Mouse (Mus musculus) midbrain, embryonic 13.5 days (tissue): ENCODE results near the gene Rbm47. TPM values are rescaled to one million over a fixed set of nuclear protein-coding genes. Genes with fewer than 3 reads are reported as not detected.

Source experiments
- ATAC-seq: fragments of 200-750 bp; cut with Nextera tagmentation; 2 replicates; pipeline ENCODE4 v1.8.0; 2017; ENCODE audit warnings: mild to moderate bottlenecking, moderate TSS enrichment, moderate library complexity
- H3K27ac ChIP-seq: fragments of 300-500 bp; sonication (generic); 2 replicates; pipeline ENCODE4 v1.5.1; 2015; ENCODE audit warnings: inconsistent platforms, mild to moderate bottlenecking, moderate library complexity
- H3K27me3 ChIP-seq: fragments of 300-500 bp; sonication (generic); 2 replicates; pipeline ENCODE4 v1.6.1; 2015; ENCODE audit warnings: mild to moderate bottlenecking, inconsistent platforms
- H3K36me3 ChIP-seq: fragments of 300-500 bp; sonication (generic); 2 replicates; pipeline ENCODE4 v1.6.1; 2015; ENCODE audit warnings: mild to moderate bottlenecking, inconsistent platforms
- H3K4me1 ChIP-seq: fragments of 300-500 bp; sonication (generic); replicated peaks from 2 replicates; pipeline ENCODE4 v1.6.1; 2015; ENCODE audit warnings: inconsistent platforms
- H3K4me2 ChIP-seq: fragments of 300-500 bp; sonication (generic); replicated peaks from 2 replicates; pipeline ENCODE4 v1.6.1; 2015; ENCODE audit warnings: moderate library complexity, mild to moderate bottlenecking, inconsistent platforms
- H3K4me3 ChIP-seq: fragments of 300-500 bp; sonication (generic); replicated peaks from 2 replicates; pipeline ENCODE4 v1.5.1; 2015; ENCODE audit warnings: mild to moderate bottlenecking, inconsistent platforms
- H3K9ac ChIP-seq: fragments of 300-500 bp; sonication (generic); replicated peaks from 2 replicates; pipeline ENCODE4 v1.6.1; 2015; ENCODE audit warnings: mild to moderate bottlenecking, inconsistent platforms
- H3K9me3 ChIP-seq: fragments of 300-500 bp; sonication (generic); 2 replicates; pipeline ENCODE4 v1.6.1; 2016; ENCODE audit warnings: mild to moderate bottlenecking, inconsistent platforms
- WGBS: fragments of 180-500 bp; shearing (Covaris S2); methylation state at CpG from one replicate; pipeline ENCODE4 v1.1.7; 2015; 5-methylcytosine and 5-hydroxymethylcytosine counted together
- polyA plus RNA-seq: library from polyadenylated mRNA; unstranded; fragments of >200 nt; fragmentation: Nextera tagmentation; extraction: Ambion mirVana; gene quantifications from 2 replicates; pipeline ENCODE4 v1.2.1, GENCODE M21; 2015

Gene Rbm47
- polyA plus RNA-seq, 1 experiment from 2014 or later: 2.5 TPM

- 87% methylated on average over 12 of the region's 12 CpGs for WGBS
- H3K4me2 ChIP-seq: no peak overlapping the region
- ATAC-seq: no peak
- H3K27ac ChIP-seq: no peak overlapping the region
- no peaks in the 10 kb centered on the region for H3K9me3 ChIP-seq
- H3K36me3 ChIP-seq: no peaks in the 10 kb centered on the region
- peaks cover 15% of the 10 kb centered on the region for H3K4me1 ChIP-seq
- no peak overlapping the region for H3K4me3 ChIP-seq
- no peak overlapping the region for H3K9ac ChIP-seq
- peaks cover 5% of the 10 kb centered on the region; the same call in 1 of the 2 replicates for H3K27me3 ChIP-seq
These were observed 104.6 kb downstream of the Rbm47 start for GRCm38 (mm10) chr5:66068068-66068920.

GRCm38 (mm10) chr5:66067219-66067618, 105.7 kb downstream of the Rbm47 start:
- 0 out of 2 replicates have a peak, but pooled peaks have one; percentile 55 for ATAC-seq
- Histone ChIP-seq H3K9ac (no peak overlapping the region), H3K4me1 (peaks cover 20% of the 10 kb centered on the region), H3K36me3 (no peaks in the 10 kb centered on the region), H3K4me2 (no peak overlapping the region), H3K27ac (no peak overlapping the region), H3K27me3 (peaks cover 5% of the 10 kb centered on the region; the same call in 1 of the 2 replicates), H3K4me3 (no peak overlapping the region), H3K9me3 (no peaks in the 10 kb centered on the region)
- 42% methylated on average over 7 of the region's 7 CpGs for WGBS

GRCm38 (mm10) chr5:66062930-66063220, 110.0 kb downstream of the Rbm47 start:
- ATAC-seq: no peak
- 78% methylated on average over 3 of the region's 3 CpGs for WGBS
- peaks cover 17% of the 10 kb centered on the region for H3K4me1 ChIP-seq
- H3K4me2 ChIP-seq: no peak overlapping the region
- H3K27me3 ChIP-seq: 0 out of 2 replicates have a peak, but pooled peaks cover 5% of the 10 kb centered on the region
- H3K27ac ChIP-seq: 0 out of 2 replicates have a peak overlapping the region, but pooled peaks have one; percentile 31
- no peak overlapping the region for H3K9ac ChIP-seq
- no peaks in the 10 kb centered on the region for H3K9me3 ChIP-seq
- no peak overlapping the region for H3K4me3 ChIP-seq
- no peaks in the 10 kb centered on the region for H3K36me3 ChIP-seq

GRCm38 (mm10) chr5:66062046-66062929, 110.6 kb downstream of the Rbm47 start:
- no peak overlapping the region for H3K9ac ChIP-seq
- H3K4me2 ChIP-seq: no peak overlapping the region
- no peak overlapping the region for H3K4me3 ChIP-seq
- WGBS: 70% methylated on average over 19 of the region's 19 CpGs
- peaks cover 12% of the 10 kb centered on the region for H3K4me1 ChIP-seq
- ATAC-seq: peak; percentile 67
- no peaks in the 10 kb centered on the region for H3K9me3 ChIP-seq
- H3K27me3 ChIP-seq: no peaks in the 10 kb centered on the region
- no peaks in the 10 kb centered on the region for H3K36me3 ChIP-seq
- H3K27ac ChIP-seq: peak overlapping the region; percentile 31

- Histone ChIP-seq H3K36me3 (no peaks in the 10 kb centered on the region), H3K4me3 (no peak overlapping the region), H3K27ac (peak overlapping the region; percentile 31; the same call in 1 of the 2 replicates), H3K9ac (no peak overlapping the region), H3K4me2 (no peak overlapping the region), H3K27me3 (no peaks in the 10 kb centered on the region), H3K4me1 (0 out of 2 replicates have a peak, but pooled peaks cover 11% of the 10 kb centered on the region), H3K9me3 (no peaks in the 10 kb centered on the region)
- 64% methylated on average over 4 of the region's 4 CpGs for WGBS
- ATAC-seq: no peak
These were observed 111.3 kb downstream of the Rbm47 start for GRCm38 (mm10) chr5:66061667-66062045.

GRCm38 (mm10) chr5:66058844-66059243, 114.1 kb downstream of the Rbm47 start:
- no peak overlapping the region for H3K4me2 ChIP-seq
- no peak overlapping the region for H3K9ac ChIP-seq
- no peak for ATAC-seq
- H3K27me3 ChIP-seq: no peaks in the 10 kb centered on the region
- WGBS: 89% methylated on average over 5 of the region's 5 CpGs
- H3K4me3 ChIP-seq: no peak overlapping the region
- no peak overlapping the region for H3K27ac ChIP-seq
- H3K9me3 ChIP-seq: no peaks in the 10 kb centered on the region
- H3K4me1 ChIP-seq: 0 out of 2 replicates have a peak, but pooled peaks cover 11% of the 10 kb centered on the region
- H3K36me3 ChIP-seq: no peaks in the 10 kb centered on the region

- ATAC-seq: no peak
- 80% methylated on average over 4 of the region's 4 CpGs for WGBS
- Histone ChIP-seq H3K9ac (no peak overlapping the region), H3K4me1 (0 out of 2 replicates have a peak, but pooled peaks cover under 1% of the 10 kb centered on the region), H3K36me3 (no peaks in the 10 kb centered on the region), H3K27ac (no peak overlapping the region), H3K4me2 (no peak overlapping the region), H3K9me3 (no peaks in the 10 kb centered on the region), H3K27me3 (no peaks in the 10 kb centered on the region), H3K4me3 (no peak overlapping the region)
These were observed 116.2 kb downstream of the Rbm47 start for GRCm38 (mm10) chr5:66056680-66057079.

- no peaks in the 10 kb centered on the region for H3K9me3 ChIP-seq
- H3K4me2 ChIP-seq: no peak overlapping the region
- no peaks in the 10 kb centered on the region for H3K4me1 ChIP-seq
- ATAC-seq: no peak
- no peaks in the 10 kb centered on the region for H3K36me3 ChIP-seq
- H3K4me3 ChIP-seq: no peak overlapping the region
- no peak overlapping the region for H3K9ac ChIP-seq
- H3K27me3 ChIP-seq: no peaks in the 10 kb centered on the region
- WGBS: 68% methylated on average over 9 of the region's 9 CpGs
- no peak overlapping the region for H3K27ac ChIP-seq
These were observed 118.5 kb downstream of the Rbm47 start for GRCm38 (mm10) chr5:66054394-66054793.

GRCm38 (mm10) chr5:66052777-66053548, 120.0 kb downstream of the Rbm47 start:
- Histone ChIP-seq H3K4me1 (no peaks in the 10 kb centered on the region), H3K4me2 (no peak overlapping the region), H3K9ac (no peak overlapping the region), H3K27ac (no peak overlapping the region), H3K27me3 (no peaks in the 10 kb centered on the region), H3K9me3 (no peaks in the 10 kb centered on the region), H3K36me3 (no peaks in the 10 kb centered on the region), H3K4me3 (no peak overlapping the region)
- ATAC-seq: no peak
- WGBS: 92% methylated on average over 20 of the region's 20 CpGs

- 85% methylated on average over 5 of the region's 5 CpGs for WGBS
- no peak for ATAC-seq
These were observed 122.1 kb downstream of the Rbm47 start for GRCm38 (mm10) chr5:66050841-66051240.

GRCm38 (mm10) chr5:66046356-66046755, 126.6 kb downstream of the Rbm47 start:
- H3K9ac ChIP-seq: no peak overlapping the region

More at GRCm38 (mm10) chr5:66050841-66051240, 122.1 kb downstream of the Rbm47 start:
- H3K36me3 ChIP-seq: no peaks in the 10 kb centered on the region
- H3K9me3 ChIP-seq: no peaks in the 10 kb centered on the region
- no peak overlapping the region for H3K4me2 ChIP-seq
- H3K27me3 ChIP-seq: no peaks in the 10 kb centered on the region
- no peak overlapping the region for H3K9ac ChIP-seq
- H3K4me3 ChIP-seq: no peak overlapping the region
- H3K27ac ChIP-seq: no peak overlapping the region
- H3K4me1 ChIP-seq: no peaks in the 10 kb centered on the region

More at GRCm38 (mm10) chr5:66046356-66046755, 126.6 kb downstream of the Rbm47 start:
- H3K4me3 ChIP-seq: no peak overlapping the region
- no peaks in the 10 kb centered on the region for H3K27me3 ChIP-seq
- H3K27ac ChIP-seq: no peak overlapping the region
- H3K36me3 ChIP-seq: no peaks in the 10 kb centered on the region
- no peak for ATAC-seq
- no peak overlapping the region for H3K4me2 ChIP-seq
- H3K9me3 ChIP-seq: no peaks in the 10 kb centered on the region
- WGBS: 93% methylated on average over 3 of the region's 3 CpGs
- no peaks in the 10 kb centered on the region for H3K4me1 ChIP-seq
